Mouse (Mus musculus) spleen, postnatal 0 days (tissue): ENCODE measurements around the gene 2900026A02Rik. TPM values are rescaled to one million over a fixed set of nuclear protein-coding genes. Genes with fewer than 3 reads are reported as not detected.

Experiments
- polyA plus RNA-seq: library from polyadenylated mRNA; unstranded; fragments of >200 nt; fragmentation: Nextera tagmentation; extraction: Ambion mirVana; gene quantifications from 2 replicates; pipeline ENCODE4 v1.2.1, GENCODE M21; 2015

The 2900026A02Rik gene
- polyA plus RNA-seq, result 1.9 and 2.4 TPM in 2 replicates

GRCm38 (mm10) chr5:113221147-113221865 is at the start of gene 2900026A02Rik:
Gene 2900026A02Rik (minus strand): TSS chr5:113221236.

GRCm38 (mm10) chr5:113226632-113227102 is 5.6 kb upstream of the 2900026A02Rik start, which contains the start of gene Tmem211:
Gene Tmem211 (plus strand): TSS chr5:113226909.

GRCm38 (mm10) chr5:113081439-113081838 is 139.6 kb downstream of the 2900026A02Rik start, which contains the start of gene Crybb3:
Gene Crybb3 (minus strand): TSS chr5:113081584.

GRCm38 (mm10) chr5:113070017-113070416 is 151.0 kb downstream of the 2900026A02Rik start, which contains the start of gene Crybb2:
Gene Crybb2 (minus strand): TSS chr5:113070117.

Other genes starting within 250 kb of the 2900026A02Rik start
- 6.4 and 7.9 TPM in 2 replicates for gene Grk3, start 205.4 kb downstream of the 2900026A02Rik start, polyA plus RNA-seq
- gene Crybb2, start 151.1 kb downstream of the 2900026A02Rik start, polyA plus RNA-seq, result not detected in 2 replicates
- 0.61 and 0.82 TPM in 2 replicates for gene Crybb3, start 139.7 kb downstream of the 2900026A02Rik start, polyA plus RNA-seq
- not detected in 2 replicates for gene Tmem211, start 5.7 kb upstream of the 2900026A02Rik start, polyA plus RNA-seq
- gene Sgsm1, start 89.5 kb upstream of the 2900026A02Rik start, polyA plus RNA-seq, result 0.25 and 0.30 TPM in 2 replicates
- not detected in 2 replicates for gene Aym1, start 136.1 kb upstream of the 2900026A02Rik start, polyA plus RNA-seq